Comparison of ENCODE assay signal across 7 mouse cellular contexts in the genomic region with DNA sequence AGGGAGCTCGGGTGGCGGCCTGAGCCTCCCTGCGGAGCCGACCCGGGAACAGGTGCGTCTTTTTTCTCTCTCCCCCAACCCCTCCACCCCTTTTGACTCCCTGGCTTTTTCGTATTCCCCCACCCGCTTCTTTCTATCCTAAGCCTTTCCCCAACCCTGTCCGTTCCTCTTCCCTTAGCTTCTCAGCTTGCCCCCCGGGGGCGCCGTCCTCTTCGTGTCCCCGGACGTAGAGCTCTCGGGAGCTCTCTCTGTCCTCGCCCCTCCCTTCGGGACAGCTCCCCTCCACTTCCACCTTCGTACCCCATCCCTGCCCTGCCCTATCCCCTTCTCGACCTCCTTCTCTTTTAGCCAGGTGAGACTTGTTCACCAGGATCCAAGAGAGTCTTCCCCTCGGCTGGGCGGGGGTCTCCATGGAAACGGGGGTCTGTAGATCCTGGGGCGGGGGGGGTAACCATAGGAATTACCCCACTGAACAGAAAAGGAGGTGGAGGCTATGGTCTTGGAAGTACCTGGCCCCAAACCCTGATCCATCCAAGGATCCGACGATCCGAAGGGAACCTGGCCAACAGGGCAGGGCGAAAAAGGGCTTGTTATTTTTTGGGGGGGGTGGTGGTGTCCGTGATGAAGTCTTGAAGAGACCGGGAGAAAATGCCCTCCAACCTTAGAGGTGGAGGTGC. TPM values are rescaled to one million over a fixed set of nuclear protein-coding genes. Genes with fewer than 3 reads are reported as not detected.
DNase-seq lines count a peak whose midpoint lies in the region; ATAC-seq and TF ChIP-seq lines count a peak whose summit lies in the region.

No protein-coding gene starts in this region.

- peak overlapping the region; percentile 76 for H3K27ac ChIP-seq in left cerebral cortex, adult 2 months
- peak overlapping the region; percentile 81 for H3K27ac ChIP-seq in bone marrow, adult 2 months (ENCODE audit: control insufficient read depth, insufficient read depth, low read depth, low read length, poor library complexity)
- peak overlapping the region; percentile 89 for H3K27ac ChIP-seq in forebrain, embryonic 15.5 days (replicated peaks)
- H3K27ac ChIP-seq in limb, embryonic 15.5 days = peak overlapping the region; percentile 73
- peak overlapping the region; percentile 81 for H3K27ac ChIP-seq in neural tube, embryonic 13.5 days (replicated peaks)

- WGBS in bone marrow, adult 2 months = 7% methylated on average over 30 of the region's 30 CpGs
- 23% methylated on average over 30 of the region's 30 CpGs for WGBS in forebrain, embryonic 15.5 days
- 10% methylated on average over 29 of the region's 30 CpGs for WGBS in limb, embryonic 15.5 days
- 15% methylated on average over 29 of the region's 30 CpGs for WGBS in neural tube, embryonic 13.5 days

- peak overlapping the region; percentile 60 for H3K4me3 ChIP-seq in left cerebral cortex, adult 2 months
- peak overlapping the region; percentile 84 for H3K4me3 ChIP-seq in bone marrow, adult 2 months (replicated peaks; ENCODE audit: control insufficient read depth, low read depth, low read length)
- H3K4me3 ChIP-seq in forebrain, embryonic 15.5 days = peak overlapping the region; percentile 61
- H3K4me3 ChIP-seq in limb, embryonic 15.5 days = peak overlapping the region; percentile 56
- peak overlapping the region; percentile 58 for H3K4me3 ChIP-seq in neural tube, embryonic 13.5 days

- peak overlapping the region; percentile 76 for H3K4me2 ChIP-seq in forebrain, embryonic 15.5 days (replicated peaks)
- H3K4me2 ChIP-seq in limb, embryonic 15.5 days = peak overlapping the region; percentile 74
- peak overlapping the region; percentile 65 for H3K4me2 ChIP-seq in neural tube, embryonic 13.5 days

- TF ChIP-seq POLR2A in bone marrow, adult 2 months (IDR thresholded peaks at IDR 0.05; ENCODE audit: borderline replicate concordance, control insufficient read depth, low read depth, low read length) = no peak

- ATAC-seq in forebrain, embryonic 15.5 days (replicated peaks) = peak; percentile 27; the same call in 1 of the 2 replicates
- ATAC-seq in limb, embryonic 15.5 days (ENCODE audit: insufficient number of reproducible peaks, low FRiP score, low TSS enrichment, low read depth) = no peak
- ATAC-seq in neural tube, embryonic 13.5 days (ENCODE audit: low read depth) = peak; percentile 46

- peak overlapping the region; percentile 63 for H3K9ac ChIP-seq in forebrain, embryonic 15.5 days (replicated peaks)
- no peak overlapping the region for H3K9ac ChIP-seq in limb, embryonic 15.5 days
- peak overlapping the region; percentile 76 for H3K9ac ChIP-seq in neural tube, embryonic 13.5 days

- H3K9me3 ChIP-seq in forebrain, embryonic 15.5 days = no peaks in the 10 kb centered on the region
- H3K9me3 ChIP-seq in limb, embryonic 15.5 days = no peaks in the 10 kb centered on the region
- no peaks in the 10 kb centered on the region for H3K9me3 ChIP-seq in neural tube, embryonic 13.5 days

- no peaks in the 10 kb centered on the region for H3K36me3 ChIP-seq in forebrain, embryonic 15.5 days
- H3K36me3 ChIP-seq in limb, embryonic 15.5 days = no peaks in the 10 kb centered on the region
- H3K36me3 ChIP-seq in neural tube, embryonic 13.5 days = no peaks in the 10 kb centered on the region

- no peaks in the 10 kb centered on the region for H3K4me1 ChIP-seq in bone marrow, adult 2 months (ENCODE audit: control insufficient read depth, insufficient read depth, low read length)
- peaks cover 21% of the 10 kb centered on the region for H3K4me1 ChIP-seq in forebrain, embryonic 15.5 days
- H3K4me1 ChIP-seq in limb, embryonic 15.5 days = 0 out of 2 replicates have a peak, but pooled peaks cover 3% of the 10 kb centered on the region
- H3K4me1 ChIP-seq in neural tube, embryonic 13.5 days (replicated peaks) = peaks cover 15% of the 10 kb centered on the region

- no peak for DNase-seq in left cerebral cortex, adult 2 months (ENCODE audit: extremely low spot score in 1 of 2, low spot score in 2 of 2)
- DNase-seq in left cerebral cortex, postnatal 14 days (ENCODE audit: low spot score in 2 of 2) = no peak
- no peak for DNase-seq in c-Kit-positive CD71-positive TER-119-positive erythroid progenitor cells, embryonic 14.5 days (ENCODE audit: low spot score)

- intact Hi-C loops in left cerebral cortex, adult 2 months (cut with DNase I) = loop anchor here (1.0 to 10.0 kb wide), 3 partner anchors 37 to 139 kb away; partner anchors contain the start of gene Zdhhc9
- intact Hi-C loops in left cerebral cortex, postnatal 14 days (cut with DNase I) = loop anchor here (5.0 kb wide), 1 partner anchor 57 kb away; no protein-coding TSS in a partner anchor

- H3K27me3 ChIP-seq in forebrain, embryonic 15.5 days = no peaks in the 10 kb centered on the region
- no peaks in the 10 kb centered on the region; the same call in 1 of the 2 replicates for H3K27me3 ChIP-seq in limb, embryonic 15.5 days
- peaks cover 3% of the 10 kb centered on the region; the same call in 1 of the 2 replicates for H3K27me3 ChIP-seq in neural tube, embryonic 13.5 days

- no peak for TF ChIP-seq CTCF in left cerebral cortex, adult 2 months (IDR thresholded peaks at IDR 0.05)
- TF ChIP-seq CTCF in bone marrow, adult 2 months (IDR thresholded peaks at IDR 0.05; ENCODE audit: control insufficient read depth, insufficient read depth, low read length) = no peak

RNA-seq across cellular contexts. Expression of gene Bcorl1, which starts 2.9 kb away (rescaled TPM):
- total RNA-seq in left cerebral cortex, adult 2 months (2021) = 10 to 100 TPM; 20.3 to 20.4 TPM
- total RNA-seq in left cerebral cortex, postnatal 14 days (2021) = 10 to 100 TPM; 18.0 to 19.3 TPM
- polyA plus RNA-seq in bone marrow, adult 2 months (2011; ENCODE audit: insufficient read depth, insufficient read length, low replicate concordance, missing spikeins) = 15.3 and 27.3 TPM in 2 replicates
- 6.5 and 7.5 TPM in 2 replicates for polyA plus RNA-seq in forebrain, embryonic 15.5 days (2015; fragmentation: Nextera tagmentation; extraction: Ambion mirVana)
- polyA plus RNA-seq in limb, embryonic 15.5 days (2015; fragmentation: Nextera tagmentation; extraction: Ambion mirVana) = 5.3 and 5.9 TPM in 2 replicates
- polyA plus RNA-seq in neural tube, embryonic 13.5 days (2015; fragmentation: Nextera tagmentation; extraction: Ambion mirVana) = 5.8 and 7.8 TPM in 2 replicates
